Mouse (Mus musculus) hindbrain, embryonic 14.5 days (tissue): ENCODE measurements around the gene Fam222a. TPM values are rescaled to one million over a fixed set of nuclear protein-coding genes. Genes with fewer than 3 reads are reported as not detected.

Experiments
- ATAC-seq: fragments of 200-750 bp; cut with Nextera tagmentation; 2 replicates; pipeline ENCODE4 v1.8.0; 2017; ENCODE audit warnings: moderate number of reproducible peaks, mild to moderate bottlenecking, moderate TSS enrichment, moderate library complexity; ENCODE audit not compliant: low FRiP score
- DNase-seq: peaks from one replicate; pipeline ENCODE4 v3.0.0-alpha.2; 2015; ENCODE audit warnings: low spot score
- H3K27ac ChIP-seq: fragments of 300-500 bp; sonication (generic); 2 replicates; pipeline ENCODE4 v1.5.1; 2014; ENCODE audit warnings: mild to moderate bottlenecking, moderate library complexity
- H3K27me3 ChIP-seq: fragments of 300-500 bp; sonication (generic); 2 replicates; pipeline ENCODE4 v1.6.1; 2014; ENCODE audit warnings: mild to moderate bottlenecking, low read length, mixed read lengths; ENCODE audit not compliant: control insufficient read depth, insufficient read depth
- H3K36me3 ChIP-seq: fragments of 300-500 bp; sonication (generic); replicated peaks from 2 replicates; pipeline ENCODE4 v1.6.1; 2014; ENCODE audit not compliant: control insufficient read depth, insufficient read depth
- H3K4me1 ChIP-seq: fragments of 300-500 bp; sonication (generic); replicated peaks from 2 replicates; pipeline ENCODE4 v1.6.1; 2014; ENCODE audit warnings: antibody characterized with exemption, low read length, mixed read lengths; ENCODE audit not compliant: control insufficient read depth, insufficient read depth
- H3K4me2 ChIP-seq: fragments of 300-500 bp; sonication (generic); replicated peaks from 2 replicates; pipeline ENCODE4 v1.6.1; 2014; ENCODE audit warnings: mild to moderate bottlenecking, moderate library complexity
- H3K4me3 ChIP-seq: fragments of 300-500 bp; sonication (generic); replicated peaks from 2 replicates; pipeline ENCODE4 v1.5.1; 2014; ENCODE audit warnings: mild to moderate bottlenecking, low read length
- H3K9ac ChIP-seq: fragments of 300-500 bp; sonication (generic); 2 replicates; pipeline ENCODE4 v1.6.1; 2014
- H3K9me3 ChIP-seq: fragments of 300-500 bp; sonication (generic); 2 replicates; pipeline ENCODE4 v1.6.1; 2016; ENCODE audit warnings: low read length; ENCODE audit not compliant: control insufficient read depth
- WGBS: fragments of 180-500 bp; shearing (Covaris S2); extraction: QIAGEN DNeasy Blood & Tissue Kit; methylation state at CpG from one replicate; pipeline ENCODE4 v1.1.7; 2014; 5-methylcytosine and 5-hydroxymethylcytosine counted together
- polyA plus RNA-seq: library from polyadenylated mRNA; unstranded; fragments of >200 nt; fragmentation: Nextera tagmentation; extraction: Ambion mirVana; gene quantifications from 2 replicates; pipeline ENCODE4 v1.2.1, GENCODE M21; 2014

Gene Fam222a
- polyA plus RNA-seq, 1 experiment from 2014 or later = 6.6 TPM

GRCm38 (mm10) chr5:114661029-114661428, 93.2 kb downstream of the Fam222a start:
- ATAC-seq (no peak), DNase-seq (no peak)
- Histone ChIP-seq H3K27ac (no peak overlapping the region), H3K9me3 (no peaks in the 10 kb centered on the region), H3K4me1 (peaks cover 6% of the 10 kb centered on the region; the same call in 1 of the 2 replicates), H3K36me3 (no peaks in the 10 kb centered on the region), H3K27me3 (peaks cover 36% of the 10 kb centered on the region), H3K4me3 (no peak overlapping the region), H3K9ac (no peak overlapping the region), H3K4me2 (no peak overlapping the region)
- 79% methylated on average over 6 of the region's 6 CpGs for WGBS

Other genes with a start within 250 kb of the Fam222a start
- gene Kctd10, start 187.5 kb upstream of the Fam222a start, polyA plus RNA-seq = 60.9 and 67.9 TPM in 2 replicates
- gene Ube3b, start 187.4 kb upstream of the Fam222a start, polyA plus RNA-seq = 45.9 and 48.2 TPM in 2 replicates
- gene Mmab, start 124.0 kb upstream of the Fam222a start, polyA plus RNA-seq = 30.7 and 30.8 TPM in 2 replicates
- 76.9 and 81.2 TPM in 2 replicates for gene Mvk, start 123.7 kb upstream of the Fam222a start, polyA plus RNA-seq
- gene Trpv4, start 90.4 kb downstream of the Fam222a start, polyA plus RNA-seq = 1.1 and 1.4 TPM in 2 replicates
- gene Gltp, start 123.0 kb downstream of the Fam222a start, polyA plus RNA-seq = 33.7 and 38.9 TPM in 2 replicates
- 10.6 and 15.4 TPM in 2 replicates for gene Tchp, start 139.7 kb downstream of the Fam222a start, polyA plus RNA-seq
- gene Ankrd13a, start 206.7 kb downstream of the Fam222a start, polyA plus RNA-seq = 45.5 and 48.9 TPM in 2 replicates
- 44.3 and 45.1 TPM in 2 replicates for gene Git2, start 207.5 kb downstream of the Fam222a start, polyA plus RNA-seq